Mouse (Mus musculus) forebrain, embryonic 11.5 days (tissue): Measurements from ENCODE around the gene Egflam. TPM values are rescaled to one million over a fixed set of nuclear protein-coding genes. Genes with fewer than 3 reads are reported as not detected.

ENCODE experiments used
- ATAC-seq: fragments of 200-750 bp; cut with Nextera tagmentation; replicated peaks from 2 replicates; pipeline ENCODE4 v1.8.0; 2017; ENCODE audit warnings: moderate TSS enrichment; ENCODE audit not compliant: low FRiP score
- DNase-seq: peaks from one replicate; pipeline ENCODE4 v3.0.0-alpha.2; 2017; ENCODE audit warnings: low spot score
- H3K27ac ChIP-seq: fragments of 300-500 bp; sonication (generic); 2 replicates; pipeline ENCODE4 v1.5.1; 2014; ENCODE audit warnings: low read depth, low read length
- H3K27me3 ChIP-seq: fragments of 300-500 bp; sonication (generic); 2 replicates; pipeline ENCODE4 v1.6.1; 2014; ENCODE audit warnings: mild to moderate bottlenecking, low read length, mixed read lengths; ENCODE audit not compliant: control insufficient read depth, insufficient read depth
- H3K36me3 ChIP-seq: fragments of 300-500 bp; sonication (generic); 2 replicates; pipeline ENCODE4 v1.6.1; 2014; ENCODE audit warnings: mild to moderate bottlenecking, low read length, moderate library complexity, mixed read lengths; ENCODE audit not compliant: control insufficient read depth, insufficient read depth
- H3K4me1 ChIP-seq: fragments of 300-500 bp; sonication (generic); replicated peaks from 2 replicates; pipeline ENCODE4 v1.6.1; 2014; ENCODE audit warnings: low read length, mixed read lengths; ENCODE audit not compliant: control insufficient read depth, insufficient read depth
- H3K4me2 ChIP-seq: fragments of 300-500 bp; sonication (generic); 2 replicates; pipeline ENCODE4 v1.6.1; 2014; ENCODE audit warnings: low read depth, mild to moderate bottlenecking, low read length, moderate library complexity, mixed read lengths; ENCODE audit not compliant: severe bottlenecking
- H3K4me3 ChIP-seq: fragments of 300-500 bp; sonication (generic); 2 replicates; pipeline ENCODE4 v1.5.1; 2014; ENCODE audit warnings: low read depth, low read length
- H3K9ac ChIP-seq: fragments of 300-500 bp; sonication (generic); 2 replicates; pipeline ENCODE4 v1.6.1; 2014; ENCODE audit warnings: low read length
- H3K9me3 ChIP-seq: fragments of 300-500 bp; sonication (generic); 2 replicates; pipeline ENCODE4 v1.6.1; 2016; ENCODE audit warnings: low read length, mixed read lengths; ENCODE audit not compliant: control insufficient read depth
- WGBS: fragments of 180-500 bp; shearing (Covaris S2); extraction: QIAGEN DNeasy Blood & Tissue Kit; methylation state at CpG from one replicate; pipeline ENCODE4 v1.1.7; 2014; 5-methylcytosine and 5-hydroxymethylcytosine counted together
- polyA plus RNA-seq: library from polyadenylated mRNA; unstranded; fragments of >200 nt; fragmentation: Nextera tagmentation; extraction: Ambion mirVana; gene quantifications from 2 replicates; pipeline ENCODE4 v1.2.1, GENCODE M21; 2014

The Egflam gene
- polyA plus RNA-seq, 1 experiment from 2014 or later = 7.7 TPM

DNA sequence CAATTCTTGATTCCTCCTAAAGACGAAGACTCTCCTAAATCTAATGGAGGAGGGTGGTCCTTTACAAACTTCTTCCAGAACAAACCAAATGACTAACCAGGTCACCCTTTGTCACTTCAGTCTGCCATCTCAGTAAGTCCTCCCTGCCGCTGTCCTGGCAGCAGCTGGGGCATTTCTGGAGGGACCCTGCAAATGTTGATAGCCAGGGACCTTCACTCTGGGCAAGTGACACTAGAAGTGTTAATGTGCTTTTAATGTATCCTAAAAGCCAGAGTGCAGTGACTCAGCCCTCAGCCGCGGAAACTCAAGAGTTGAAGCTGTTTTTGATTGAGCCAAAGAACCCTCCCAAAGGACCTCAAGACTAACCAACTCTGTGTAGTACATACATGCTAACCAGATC lies 207.1 kb downstream of the Egflam start:
- Histone ChIP-seq H3K36me3 (no peaks in the 10 kb centered on the region), H3K4me3 (no peak overlapping the region), H3K27ac (no peak overlapping the region), H3K4me1 (peaks cover 2% of the 10 kb centered on the region; the same call in 1 of the 2 replicates), H3K4me2 (no peak overlapping the region), H3K9me3 (no peaks in the 10 kb centered on the region), H3K27me3 (no peaks in the 10 kb centered on the region), H3K9ac (no peak overlapping the region)
- ATAC-seq (no peak), DNase-seq (no peak)
- 91% methylated on average over 4 of the region's 4 CpGs for WGBS

DNA sequence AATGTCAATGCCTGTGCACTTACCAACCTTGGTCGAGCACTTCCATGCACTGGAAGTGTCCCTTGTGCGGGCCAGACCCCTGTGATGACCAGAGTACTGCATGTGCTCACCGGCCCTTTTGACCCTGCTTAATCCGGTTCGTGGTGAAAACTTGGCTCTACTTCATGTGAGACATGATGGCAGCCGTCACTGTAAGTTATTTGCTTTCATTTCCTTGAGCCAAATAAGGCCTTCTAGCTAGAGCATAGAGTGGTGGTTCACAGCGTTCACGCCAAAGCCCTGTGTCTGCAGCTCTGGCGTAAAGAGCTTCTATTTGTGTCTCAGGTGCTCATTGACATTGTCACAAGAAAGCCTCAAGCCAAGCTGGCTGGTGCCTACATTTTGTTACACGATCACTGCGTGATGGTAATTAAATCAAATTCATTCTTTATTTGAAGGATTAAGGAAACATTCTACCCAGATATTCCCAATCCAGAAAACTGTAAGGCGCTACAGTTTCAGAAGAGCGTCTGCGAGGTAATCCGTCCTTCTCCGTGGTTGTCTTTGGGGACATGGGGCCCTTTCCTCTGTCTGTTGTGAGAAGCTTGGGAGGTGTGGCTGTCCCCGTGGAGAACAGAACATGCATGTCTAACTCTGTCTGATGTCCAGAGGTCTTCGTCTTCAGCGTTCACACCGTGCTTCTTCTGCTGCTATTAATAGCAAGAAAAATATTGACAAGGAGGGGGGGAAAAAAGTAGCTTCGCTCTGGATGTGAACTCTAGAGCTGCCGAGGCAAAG lies 208.3 kb downstream of the Egflam start:
- no peaks in the 10 kb centered on the region for H3K36me3 ChIP-seq
- WGBS = 91% methylated on average over 22 of the region's 22 CpGs

DNA sequence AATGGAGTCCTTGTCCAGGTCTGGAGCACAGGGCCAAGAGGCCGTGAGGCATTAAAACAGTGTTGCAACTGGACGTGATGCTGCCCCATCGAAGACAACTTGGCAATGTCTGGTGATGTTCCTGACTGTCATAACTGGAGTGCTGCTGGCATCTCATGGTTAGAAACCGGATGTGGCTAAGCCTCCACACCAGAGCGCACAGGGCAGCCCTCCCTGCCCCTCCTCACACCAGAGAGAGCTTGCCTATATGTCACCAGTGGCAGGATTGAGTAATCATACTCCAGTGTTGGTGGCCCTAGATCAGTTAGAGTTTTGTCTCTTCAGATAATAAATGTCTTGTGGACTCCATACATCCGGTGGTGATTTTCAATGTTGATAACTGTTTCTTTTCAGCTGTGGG lies 210.5 kb downstream of the Egflam start:
- 92% methylated on average over 6 of the region's 6 CpGs for WGBS
- no peaks in the 10 kb centered on the region for H3K36me3 ChIP-seq

More for the DNA sequence above, 208.3 kb downstream of the Egflam start:
- Histone ChIP-seq H3K4me1 (peaks cover under 1% of the 10 kb centered on the region; the same call in 1 of the 2 replicates), H3K27me3 (no peaks in the 10 kb centered on the region), H3K4me3 (no peak overlapping the region), H3K9ac (no peak overlapping the region), H3K4me2 (no peak overlapping the region), H3K27ac (no peak overlapping the region), H3K9me3 (no peaks in the 10 kb centered on the region)
- ATAC-seq = no peak
- DNase-seq = no peak

DNA sequence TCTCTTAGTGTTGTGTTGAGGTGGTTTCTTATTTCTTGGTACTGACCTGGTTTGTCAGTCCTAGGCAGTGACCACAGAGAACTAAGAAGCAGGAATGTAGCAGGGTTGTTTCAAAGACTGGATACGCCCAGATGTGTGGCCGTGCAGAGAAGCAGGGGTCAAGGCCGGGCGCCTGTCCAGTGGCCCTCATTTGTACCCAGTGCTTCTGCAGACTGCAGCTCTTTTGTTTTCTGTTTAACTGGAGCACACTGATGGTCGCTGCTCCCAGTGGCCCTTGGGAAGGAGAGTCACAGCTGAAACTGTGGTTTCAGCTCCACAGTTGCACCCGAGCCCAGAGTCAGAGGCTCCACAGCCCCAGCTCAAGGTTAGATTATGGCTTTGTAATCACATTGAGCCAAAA lies 217.6 kb downstream of the Egflam start:
- WGBS = 71% methylated on average over 6 of the region's 6 CpGs
- Histone ChIP-seq H3K36me3 (no peaks in the 10 kb centered on the region), H3K27ac (no peak overlapping the region), H3K4me1 (no peaks in the 10 kb centered on the region), H3K4me3 (no peak overlapping the region), H3K9me3 (no peaks in the 10 kb centered on the region), H3K27me3 (no peaks in the 10 kb centered on the region), H3K4me2 (no peak overlapping the region), H3K9ac (no peak overlapping the region)
- DNase-seq (no peak), ATAC-seq (no peak)

More for the DNA sequence above, 210.5 kb downstream of the Egflam start:
- H3K9me3 ChIP-seq = no peaks in the 10 kb centered on the region
- no peak for DNase-seq
- no peaks in the 10 kb centered on the region for H3K4me1 ChIP-seq
- H3K4me3 ChIP-seq = no peak overlapping the region
- H3K27me3 ChIP-seq = no peaks in the 10 kb centered on the region
- no peak overlapping the region for H3K27ac ChIP-seq
- no peak overlapping the region for H3K9ac ChIP-seq
- no peak overlapping the region for H3K4me2 ChIP-seq
- no peak for ATAC-seq

DNA sequence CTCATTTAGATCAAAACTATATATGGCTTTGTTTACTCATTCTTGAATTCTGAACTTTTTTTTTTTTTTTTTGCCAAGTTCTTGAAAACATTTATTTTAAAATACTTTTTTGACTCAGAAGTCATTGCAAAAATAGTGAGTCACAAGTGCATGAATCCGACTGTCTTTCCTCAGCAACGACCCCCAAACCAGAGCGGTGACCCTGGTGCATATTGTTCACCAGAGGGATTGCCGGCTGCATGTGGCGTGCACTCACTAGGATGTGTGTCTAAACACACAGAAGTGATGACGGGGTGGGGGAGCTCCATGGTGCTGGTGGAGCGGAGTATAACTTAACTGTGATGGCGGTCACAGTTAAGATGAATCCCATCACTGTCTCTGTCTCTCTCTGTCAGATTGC lies 224.4 kb downstream of the Egflam start:
- Histone ChIP-seq H3K4me3 (no peak overlapping the region), H3K36me3 (no peaks in the 10 kb centered on the region), H3K9me3 (no peaks in the 10 kb centered on the region), H3K4me1 (no peaks in the 10 kb centered on the region), H3K4me2 (no peak overlapping the region), H3K27me3 (no peaks in the 10 kb centered on the region), H3K27ac (no peak overlapping the region), H3K9ac (no peak overlapping the region)
- 88% methylated on average over 8 of the region's 8 CpGs for WGBS
- ATAC-seq (no peak), DNase-seq (no peak)

DNA sequence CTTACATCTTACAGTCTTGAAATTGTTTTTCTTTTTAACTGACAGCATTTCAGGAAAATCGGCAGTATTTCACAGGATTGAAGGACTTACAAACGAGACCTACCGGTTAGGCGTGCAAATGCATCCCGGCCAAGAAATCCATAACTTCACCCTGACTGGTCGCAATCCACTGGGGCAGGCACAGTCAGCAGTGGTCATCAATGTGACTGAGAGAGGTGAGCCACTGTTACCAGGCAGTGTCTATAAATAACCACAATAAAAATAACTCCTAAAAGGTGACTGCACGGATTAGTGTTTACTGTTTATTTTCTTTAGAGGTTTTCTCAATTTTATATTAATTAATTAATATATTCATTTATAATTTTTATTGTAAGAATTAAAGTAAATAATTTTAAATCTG lies 224.8 kb downstream of the Egflam start:
- no peak for ATAC-seq
- DNase-seq = no peak
- Histone ChIP-seq H3K9me3 (no peaks in the 10 kb centered on the region), H3K4me3 (no peak overlapping the region), H3K27me3 (no peaks in the 10 kb centered on the region), H3K4me1 (no peaks in the 10 kb centered on the region), H3K36me3 (no peaks in the 10 kb centered on the region), H3K27ac (no peak overlapping the region), H3K9ac (no peak overlapping the region), H3K4me2 (no peak overlapping the region)
- 93% methylated on average over 7 of the region's 7 CpGs for WGBS

DNA sequence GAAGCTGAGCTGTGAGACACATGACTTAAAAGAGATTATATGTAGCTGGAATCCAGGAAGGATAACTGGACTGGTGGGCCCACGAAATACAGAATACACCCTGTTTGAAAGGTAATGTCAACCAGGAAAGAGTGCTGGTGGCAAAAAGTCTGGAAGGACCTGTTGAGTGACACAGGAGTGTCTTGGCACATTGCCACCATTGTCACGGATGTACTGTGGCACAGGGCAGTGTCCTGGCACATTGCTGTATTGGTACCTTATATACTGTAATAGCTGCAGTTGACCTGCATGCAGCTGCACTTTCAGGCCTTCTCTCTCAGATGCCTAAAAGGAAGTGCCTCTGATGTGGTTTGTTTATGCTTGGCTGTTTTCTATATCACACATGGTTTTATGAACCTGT lies 225.3 kb downstream of the Egflam start:
- ATAC-seq = no peak
- 80% methylated on average over 2 of the region's 2 CpGs for WGBS
- no peak overlapping the region for H3K27ac ChIP-seq

DNA sequence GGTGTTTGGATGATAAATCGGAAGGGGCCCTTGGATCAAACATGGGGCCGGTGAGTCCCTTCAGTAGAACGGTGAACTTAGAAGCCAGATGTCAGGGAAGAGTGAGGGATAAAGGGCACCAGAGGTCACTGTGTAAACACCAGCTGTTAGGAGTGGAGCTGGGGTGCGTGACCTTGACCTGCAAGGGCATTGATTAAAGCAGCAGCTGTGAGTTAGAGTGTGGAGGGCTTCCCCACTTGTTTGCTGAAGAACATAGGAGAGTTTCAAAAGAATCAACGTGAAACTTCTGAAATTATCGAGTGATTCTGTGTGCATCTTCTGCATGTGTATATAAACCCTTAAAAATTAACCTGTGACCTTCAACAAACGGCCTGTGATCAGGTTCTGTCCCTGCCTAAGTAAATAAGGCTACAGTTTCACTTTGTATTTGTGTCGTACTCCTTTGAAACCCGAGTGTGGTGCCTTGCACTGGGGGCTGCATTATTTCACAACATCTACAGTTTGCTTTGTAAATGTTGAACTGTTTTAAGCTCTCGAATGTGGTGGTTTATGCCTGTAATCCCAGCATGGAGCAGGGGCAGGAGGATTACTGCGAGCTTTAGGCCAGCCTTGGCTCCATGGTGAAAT lies 230.2 kb downstream of the Egflam start:
- Histone ChIP-seq H3K4me1 (no peaks in the 10 kb centered on the region), H3K36me3 (no peaks in the 10 kb centered on the region), H3K27ac (no peak overlapping the region), H3K4me3 (no peak overlapping the region), H3K9me3 (no peaks in the 10 kb centered on the region), H3K27me3 (no peaks in the 10 kb centered on the region), H3K4me2 (no peak overlapping the region), H3K9ac (no peak overlapping the region)
- WGBS = 71% methylated on average over 11 of the region's 11 CpGs
- ATAC-seq (no peak), DNase-seq (no peak)

More for the DNA sequence above, 225.3 kb downstream of the Egflam start:
- Histone ChIP-seq H3K27me3 (no peaks in the 10 kb centered on the region), H3K9ac (no peak overlapping the region), H3K4me1 (no peaks in the 10 kb centered on the region), H3K9me3 (no peaks in the 10 kb centered on the region), H3K36me3 (no peaks in the 10 kb centered on the region), H3K4me2 (no peak overlapping the region), H3K4me3 (no peak overlapping the region)
- no peak for DNase-seq
